Mouse (Mus musculus) G1E (cell line): ENCODE results near the gene Ccdc148. TPM values are rescaled to one million over a fixed set of nuclear protein-coding genes. Genes with fewer than 3 reads are reported as not detected.

ENCODE experiments used
- ATAC-seq: 2 replicates; pipeline ENCODE4 v1.8.0; 2016; ENCODE audit warnings: mild to moderate bottlenecking; ENCODE audit not compliant: insufficient number of reproducible peaks, poor library complexity, low FRiP score, severe bottlenecking; ENCODE audit errors: extremely low read depth
- DNase-seq: peaks from one replicate; pipeline ENCODE4 v3.0.0; 2012; ENCODE audit warnings: low spot score
- H3K27me3 ChIP-seq: 2 replicates; pipeline ENCODE4 v1.6.1; 2012; ENCODE audit warnings: mild to moderate bottlenecking, low read length, inconsistent platforms; ENCODE audit not compliant: insufficient read depth
- H3K36me3 ChIP-seq: replicated peaks from 2 replicates; pipeline ENCODE3; 2012; ENCODE audit warnings: mild to moderate bottlenecking, inconsistent platforms
- H3K4me1 ChIP-seq: 2 replicates; pipeline ENCODE4 v1.6.1; 2012; ENCODE audit warnings: low read depth, low read length, inconsistent platforms, mixed read lengths; ENCODE audit not compliant: insufficient read depth
- H3K4me3 ChIP-seq: 2 replicates; pipeline ENCODE4 v1.5.1; 2012; ENCODE audit warnings: low read depth, mild to moderate bottlenecking, inconsistent platforms, low read length, moderate library complexity, mixed read lengths
- H3K9me3 ChIP-seq: replicated peaks from 2 replicates; pipeline ENCODE4 v1.6.1; 2012; ENCODE audit warnings: inconsistent platforms
- CTCF ChIP-seq: IDR thresholded peaks from 2 replicates; pipeline ENCODE4 v1.5.1; 2012; ENCODE audit warnings: low read depth, low read length, inconsistent platforms, mixed read lengths
- GATA1 ChIP-seq: IDR thresholded peaks from 2 replicates; pipeline ENCODE4 v1.6.1; 2012; ENCODE audit warnings: borderline replicate concordance, low read length, inconsistent platforms, mixed read lengths
- GATA2 ChIP-seq: IDR thresholded peaks from 2 replicates; pipeline ENCODE4 v1.6.1; 2012; ENCODE audit warnings: low read depth, low read length, inconsistent platforms, borderline replicate concordance
- POLR2AphosphoS5 ChIP-seq: IDR thresholded peaks from 2 replicates; pipeline ENCODE4 v1.6.1; 2012; ENCODE audit warnings: low read depth, low read length, inconsistent platforms; ENCODE audit not compliant: insufficient replicate concordance
- TAL1 ChIP-seq: conservative IDR thresholded peaks from 2 replicates; pipeline ENCODE4 v1.6.1; 2012; ENCODE audit warnings: low read depth, low read length, inconsistent platforms, mixed read lengths
- polyA plus RNA-seq: library from polyadenylated mRNA; stranded (reverse); fragments of >175 nt; gene quantifications from 2 replicates; pipeline ENCODE4 v1.2.3, GENCODE M21; 2012
- total RNA-seq, 2 experiments: library from RNA; stranded (forward) in 1 of 2; stranded (reverse) in 1 of 2; fragments of 200-1000 nt in 1 of 2; fragments of >200 nt in 1 of 2; fragmentation: Nextera tagmentation in 1 of 2; gene quantifications; 2 replicates each; pipeline ENCODE4 v1.2.3; 2014 to 2017

Gene Ccdc148
- total and polyA plus RNA-seq, 3 experiments: 0.22 TPM; not detected in 2

DNA sequence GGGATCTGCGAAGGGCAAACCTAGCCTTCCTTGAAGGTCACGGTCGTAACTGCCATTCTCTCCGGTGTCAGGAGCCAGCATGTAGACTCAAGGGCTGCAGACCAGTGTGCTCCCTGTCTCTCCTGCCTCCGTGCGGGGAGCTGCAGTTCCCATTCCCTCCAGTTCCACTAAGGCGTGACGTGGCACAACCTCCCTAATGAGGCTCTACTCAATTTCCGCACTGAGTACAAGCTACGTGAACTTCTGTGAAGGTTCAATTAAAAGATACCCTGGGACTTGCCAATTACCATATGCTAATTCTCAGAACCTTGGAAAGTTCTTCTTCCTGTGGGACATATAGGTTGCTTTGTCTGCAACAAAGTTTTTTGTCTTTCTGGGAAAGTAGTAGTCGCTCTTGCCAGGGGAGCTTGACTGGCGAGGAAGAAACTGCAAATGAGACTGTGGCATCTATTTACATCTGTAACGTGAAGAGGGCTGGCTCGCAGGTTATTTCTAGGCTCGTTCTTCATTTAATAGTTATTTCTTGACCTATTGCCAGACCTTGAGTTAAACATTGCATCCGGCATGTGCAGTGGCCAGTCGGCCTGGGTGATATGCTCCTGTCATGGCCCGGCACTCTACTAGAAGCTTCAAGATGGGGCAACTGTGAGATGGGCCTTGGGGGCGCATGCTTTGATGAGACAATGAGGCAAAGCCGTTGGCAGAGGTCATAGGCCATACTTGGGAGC lies 328.1 kb downstream of the Ccdc148 start:
- H3K9me3 ChIP-seq: peaks cover 33% of the 10 kb centered on the region
- no peak for TF ChIP-seq CTCF
- TF ChIP-seq TAL1: no peak
- TF ChIP-seq POLR2AphosphoS5: no peak
- no peak for TF ChIP-seq GATA2
- TF ChIP-seq GATA1: no peak
- ATAC-seq (no peak), DNase-seq (no peak)
- no peaks in the 10 kb centered on the region for H3K4me1 ChIP-seq
- H3K27me3 ChIP-seq: no peaks in the 10 kb centered on the region
- no peaks in the 10 kb centered on the region for H3K36me3 ChIP-seq
- H3K4me3 ChIP-seq: no peak overlapping the region

DNA sequence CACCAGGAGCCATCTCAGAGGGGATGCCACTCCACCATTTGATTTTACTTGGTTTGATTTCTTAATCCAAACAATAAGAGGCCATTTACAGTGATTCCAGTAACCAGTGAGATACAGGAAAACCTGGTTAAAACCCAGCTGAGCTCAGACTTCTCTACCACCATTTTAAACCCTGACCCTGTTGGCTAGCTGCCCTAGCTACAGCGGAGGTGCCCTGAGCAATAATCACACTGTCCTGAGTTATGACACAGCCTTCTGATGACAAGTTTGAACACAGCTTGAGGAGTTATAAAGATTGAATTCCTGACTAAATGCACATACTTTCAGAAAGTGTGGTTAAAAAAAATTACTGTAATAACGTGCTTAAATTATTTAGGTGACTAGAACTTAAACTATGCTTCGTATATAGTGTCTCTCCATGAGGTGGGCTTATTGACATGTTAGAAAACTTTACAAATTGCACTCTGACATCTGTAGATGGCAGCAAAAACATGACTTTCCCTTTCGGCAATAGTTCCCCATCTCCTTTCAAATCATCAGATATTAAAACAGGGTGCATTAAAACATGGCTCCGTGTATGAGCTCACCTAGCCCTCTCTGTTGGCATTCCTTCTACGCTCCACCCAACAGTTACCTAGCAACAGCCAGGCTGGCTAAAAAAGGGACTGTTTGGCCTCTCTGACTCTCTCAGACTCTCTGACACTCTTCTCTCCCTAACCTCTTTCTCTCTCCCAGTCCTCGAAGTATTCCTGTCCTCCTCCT lies 330.3 kb downstream of the Ccdc148 start:
- H3K4me3 ChIP-seq: no peak overlapping the region
- H3K36me3 ChIP-seq: no peaks in the 10 kb centered on the region
- H3K27me3 ChIP-seq: no peaks in the 10 kb centered on the region
- H3K4me1 ChIP-seq: no peaks in the 10 kb centered on the region
- ATAC-seq (no peak), DNase-seq (no peak)
- peaks cover 33% of the 10 kb centered on the region for H3K9me3 ChIP-seq
- TF ChIP-seq GATA2 (no peak), CTCF (no peak), POLR2AphosphoS5 (no peak), TAL1 (no peak), GATA1 (no peak)

DNA sequence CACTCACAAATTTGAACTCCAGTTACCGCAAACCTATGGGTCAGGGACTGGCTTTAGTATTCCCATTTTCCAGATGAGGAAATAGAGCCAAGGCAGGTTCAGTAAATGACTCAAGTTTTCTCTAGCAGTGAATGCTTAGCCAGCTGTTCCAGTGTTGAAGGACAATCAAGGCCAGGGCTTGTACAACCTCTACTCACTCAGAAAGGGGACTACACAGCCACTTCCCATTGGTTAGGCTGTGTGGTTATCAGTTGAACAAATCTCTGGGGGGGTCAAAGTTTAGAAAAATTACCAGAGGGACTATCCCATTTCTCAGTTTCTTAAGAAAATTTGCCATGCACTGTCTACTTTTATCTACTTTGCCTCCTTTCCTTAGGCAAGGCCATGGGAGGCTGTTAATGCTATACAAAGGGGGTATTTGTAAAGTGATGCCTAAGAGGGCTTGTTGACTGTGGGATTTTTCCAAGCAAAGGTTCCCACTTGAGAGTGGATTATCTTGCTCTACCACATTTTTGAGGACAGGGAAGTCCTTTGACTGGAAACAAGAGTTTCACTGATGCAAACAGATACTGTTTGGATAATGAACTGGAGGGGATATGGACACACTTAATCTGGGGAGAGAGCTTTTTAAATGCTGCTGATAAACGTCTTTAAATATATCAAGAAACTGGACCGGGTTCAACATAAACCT lies 331.4 kb downstream of the Ccdc148 start:
- no peaks in the 10 kb centered on the region for H3K27me3 ChIP-seq
- TF ChIP-seq CTCF: no peak
- TF ChIP-seq GATA2: no peak
- TF ChIP-seq GATA1: no peak
- no peak for TF ChIP-seq TAL1
- no peak for TF ChIP-seq POLR2AphosphoS5
- H3K36me3 ChIP-seq: no peaks in the 10 kb centered on the region
- H3K9me3 ChIP-seq: peaks cover 41% of the 10 kb centered on the region
- H3K4me3 ChIP-seq: no peak overlapping the region
- no peak for ATAC-seq
- no peak for DNase-seq
- H3K4me1 ChIP-seq: no peaks in the 10 kb centered on the region

DNA sequence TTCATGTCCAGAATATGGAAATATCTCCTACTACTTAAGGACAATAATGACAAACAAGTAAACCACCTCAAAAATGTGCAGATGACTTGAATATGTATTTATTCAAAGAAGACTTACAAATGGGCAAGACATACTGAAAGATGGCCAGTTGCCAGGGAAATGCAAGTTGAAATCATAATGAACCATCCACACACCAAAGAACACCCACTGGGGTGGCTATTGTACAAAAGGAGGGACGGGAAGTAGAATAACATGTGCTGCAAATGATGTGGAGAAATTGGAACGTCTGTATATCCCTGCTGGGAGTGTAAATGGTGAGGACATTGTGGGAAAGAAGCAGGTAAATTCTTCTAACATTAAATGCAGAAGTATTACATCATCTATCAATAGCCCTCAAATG lies 347.5 kb downstream of the Ccdc148 start:
- Histone ChIP-seq H3K27me3 (no peaks in the 10 kb centered on the region), H3K4me1 (no peaks in the 10 kb centered on the region), H3K4me3 (no peak overlapping the region), H3K9me3 (peaks cover 17% of the 10 kb centered on the region), H3K36me3 (no peaks in the 10 kb centered on the region)
- ATAC-seq: no peak
- DNase-seq: no peak
- no peak for TF ChIP-seq POLR2AphosphoS5
- no peak for TF ChIP-seq GATA1
- TF ChIP-seq CTCF: no peak

DNA sequence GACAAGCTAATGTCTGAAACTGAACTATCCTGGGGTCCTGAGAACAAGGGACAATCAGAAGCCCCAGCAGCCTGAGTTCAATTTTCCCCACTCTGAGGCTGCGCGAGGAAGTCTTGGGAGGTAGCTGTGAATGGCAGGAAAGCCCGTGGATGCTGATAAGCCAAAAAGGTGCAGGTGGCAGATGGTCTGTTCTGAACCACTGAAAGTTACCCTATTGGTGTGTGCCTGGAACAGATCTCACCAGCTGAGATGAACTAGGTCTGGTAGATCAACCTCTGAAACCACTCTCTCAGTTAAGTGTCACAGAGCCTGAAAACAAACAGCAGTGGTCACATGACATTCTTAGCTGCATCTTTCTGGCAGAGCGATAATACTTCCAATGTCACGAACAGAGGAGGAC lies 360.9 kb downstream of the Ccdc148 start:
- H3K4me1 ChIP-seq: no peaks in the 10 kb centered on the region
- H3K36me3 ChIP-seq: no peaks in the 10 kb centered on the region
- H3K4me3 ChIP-seq: no peak overlapping the region
- TF ChIP-seq GATA2 (no peak), CTCF (no peak), TAL1 (no peak), POLR2AphosphoS5 (no peak)
- DNase-seq (no peak), ATAC-seq (no peak)
- H3K9me3 ChIP-seq: peaks cover 22% of the 10 kb centered on the region
- no peaks in the 10 kb centered on the region for H3K27me3 ChIP-seq

DNA sequence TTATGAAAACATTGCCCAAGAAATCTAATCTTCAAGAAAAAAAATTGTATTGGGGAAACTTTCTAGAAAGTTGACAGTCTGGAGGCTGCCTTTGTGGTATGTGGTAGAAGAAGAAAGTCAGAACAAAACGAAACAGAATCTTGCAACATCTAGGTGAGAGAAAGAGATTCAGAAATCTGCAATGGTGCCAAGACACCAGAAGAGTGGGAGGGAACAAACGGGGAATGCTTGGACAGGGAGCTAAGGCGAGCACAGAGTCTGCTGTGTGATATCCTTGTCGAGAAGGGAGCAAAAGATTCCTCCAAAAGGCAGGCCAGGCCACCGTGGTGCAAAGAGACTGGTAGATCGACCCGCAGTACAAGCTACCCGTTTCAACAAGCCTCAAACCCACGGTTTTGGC lies 361.4 kb downstream of the Ccdc148 start:
- ATAC-seq: no peak
- Histone ChIP-seq H3K36me3 (no peaks in the 10 kb centered on the region), H3K4me1 (no peaks in the 10 kb centered on the region), H3K9me3 (peaks cover 27% of the 10 kb centered on the region), H3K4me3 (no peak overlapping the region), H3K27me3 (no peaks in the 10 kb centered on the region)
- no peak for DNase-seq
- TF ChIP-seq GATA1 (no peak), TAL1 (no peak), GATA2 (no peak), CTCF (no peak), POLR2AphosphoS5 (no peak)
